Mouse (Mus musculus): ENCODE measurements around the gene Palm2. TPM values are rescaled to one million over a fixed set of nuclear protein-coding genes. Genes with fewer than 3 reads are reported as not detected.

Gene Palm2
- polyA plus RNA-seq, 1 experiment = 5.2 TPM

- Histone ChIP-seq H3K27me3 (ENCODE audit: control insufficient read depth, insufficient read depth, insufficient read length) (no peaks in the 10 kb centered on the region), H3ac (ENCODE audit: control insufficient read depth, insufficient read length) (no peak overlapping the region), H3K4me2 (ENCODE audit: low read depth) (no peak overlapping the region), H3K36me3 (ENCODE audit: control insufficient read depth, insufficient read depth) (peaks cover 25% of the 10 kb centered on the region), H3K79me2 (ENCODE audit: control insufficient read depth, insufficient read depth) (no peaks in the 10 kb centered on the region), H3K4me3 (no peak overlapping the region)
- TF ChIP-seq TCF3 (IDR thresholded peaks at IDR 0.05; ENCODE audit: insufficient read length, low read depth) = no peak
- no peak for TF ChIP-seq E2F4 (IDR thresholded peaks at IDR 0.05; ENCODE audit: insufficient read depth)
- TF ChIP-seq MYOD1 (IDR thresholded peaks at IDR 0.05; ENCODE audit: control insufficient read depth in 1 of 3, insufficient read length in 2 of 3, low read depth in 2 of 3) = no peak
- TF ChIP-seq MAX (IDR thresholded peaks at IDR 0.05; ENCODE audit: low read depth) = no peak
- no peak for TF ChIP-seq MYOG (IDR thresholded peaks at IDR 0.05; ENCODE audit: control insufficient read depth in 1 of 3, insufficient read depth in 1 of 3, insufficient read length in 2 of 3, low read depth in 2 of 3)
- no peak for TF ChIP-seq POLR2AphosphoS2 (IDR thresholded peaks at IDR 0.05; ENCODE audit: insufficient read length, low read depth)
- TF ChIP-seq REST (IDR thresholded peaks at IDR 0.05; ENCODE audit: insufficient read depth, insufficient read length) = no peak
- TF ChIP-seq TCF12 (IDR thresholded peaks at IDR 0.05; ENCODE audit: insufficient read depth, poor library complexity, severe bottlenecking) = no peak
- TF ChIP-seq SRF (IDR thresholded peaks at IDR 0.05; ENCODE audit: control insufficient read depth, insufficient read length, low read depth) = no peak
- TF ChIP-seq USF1 (IDR thresholded peaks at IDR 0.05; ENCODE audit: low read depth) = no peak
- no peak for TF ChIP-seq CEBPB (IDR thresholded peaks at IDR 0.05; ENCODE audit: insufficient read depth, poor library complexity, severe bottlenecking)
These were observed 254.1 kb downstream of the Palm2 start for GRCm38 (mm10) chr4:57688131-57688530.

- Histone ChIP-seq H3K4me2 (ENCODE audit: low read depth) (no peak overlapping the region), H3K27me3 (ENCODE audit: control insufficient read depth, insufficient read depth, insufficient read length) (no peaks in the 10 kb centered on the region), H3ac (ENCODE audit: control insufficient read depth, insufficient read length) (no peak overlapping the region), H3K4me3 (no peak overlapping the region), H3K79me2 (ENCODE audit: control insufficient read depth, insufficient read depth) (no peaks in the 10 kb centered on the region), H3K36me3 (ENCODE audit: control insufficient read depth, insufficient read depth) (peaks cover 25% of the 10 kb centered on the region)
- no peak for TF ChIP-seq MYOG (IDR thresholded peaks at IDR 0.05; ENCODE audit: control insufficient read depth in 1 of 3, insufficient read depth in 1 of 3, insufficient read length in 2 of 3, low read depth in 2 of 3)
- no peak for TF ChIP-seq POLR2A (IDR thresholded peaks at IDR 0.05; ENCODE audit: insufficient read length, low read depth)
- TF ChIP-seq USF1 (IDR thresholded peaks at IDR 0.05; ENCODE audit: low read depth) = no peak
- no peak for TF ChIP-seq SRF (IDR thresholded peaks at IDR 0.05; ENCODE audit: control insufficient read depth, insufficient read length, low read depth)
- no peak for TF ChIP-seq TCF3 (IDR thresholded peaks at IDR 0.05; ENCODE audit: insufficient read length, low read depth)
- no peak for TF ChIP-seq CEBPB (IDR thresholded peaks at IDR 0.05; ENCODE audit: insufficient read depth, poor library complexity, severe bottlenecking)
- TF ChIP-seq POLR2AphosphoS2 (IDR thresholded peaks at IDR 0.05; ENCODE audit: insufficient read length, low read depth) = no peak
- no peak for TF ChIP-seq MAX (IDR thresholded peaks at IDR 0.05; ENCODE audit: low read depth)
- no peak for TF ChIP-seq TCF12 (IDR thresholded peaks at IDR 0.05; ENCODE audit: insufficient read depth, poor library complexity, severe bottlenecking)
- no peak for TF ChIP-seq MYOD1 (IDR thresholded peaks at IDR 0.05; ENCODE audit: control insufficient read depth in 1 of 3, insufficient read length in 2 of 3, low read depth in 2 of 3)
- no peak for TF ChIP-seq REST (IDR thresholded peaks at IDR 0.05; ENCODE audit: insufficient read depth, insufficient read length)
- no peak for TF ChIP-seq E2F4 (IDR thresholded peaks at IDR 0.05; ENCODE audit: insufficient read depth)
These were observed 256.0 kb downstream of the Palm2 start for GRCm38 (mm10) chr4:57690001-57690400.

GRCm38 (mm10) chr4:57690805-57691204 lies 256.8 kb downstream of the Palm2 start:
- Histone ChIP-seq H3K27me3 (ENCODE audit: control insufficient read depth, insufficient read depth, insufficient read length) (no peaks in the 10 kb centered on the region), H3ac (ENCODE audit: control insufficient read depth, insufficient read length) (no peak overlapping the region), H3K4me2 (ENCODE audit: low read depth) (no peak overlapping the region), H3K79me2 (ENCODE audit: control insufficient read depth, insufficient read depth) (no peaks in the 10 kb centered on the region), H3K4me3 (no peak overlapping the region), H3K36me3 (ENCODE audit: control insufficient read depth, insufficient read depth) (peaks cover 25% of the 10 kb centered on the region)
- no peak for TF ChIP-seq POLR2AphosphoS2 (IDR thresholded peaks at IDR 0.05; ENCODE audit: insufficient read length, low read depth)
- no peak for TF ChIP-seq TCF12 (IDR thresholded peaks at IDR 0.05; ENCODE audit: insufficient read depth, poor library complexity, severe bottlenecking)
- TF ChIP-seq MAX (IDR thresholded peaks at IDR 0.05; ENCODE audit: low read depth) = no peak
- no peak for TF ChIP-seq CEBPB (IDR thresholded peaks at IDR 0.05; ENCODE audit: insufficient read depth, poor library complexity, severe bottlenecking)
- TF ChIP-seq MYOD1 (IDR thresholded peaks at IDR 0.05; ENCODE audit: control insufficient read depth in 1 of 3, insufficient read length in 2 of 3, low read depth in 2 of 3) = no peak
- no peak for TF ChIP-seq SRF (IDR thresholded peaks at IDR 0.05; ENCODE audit: control insufficient read depth, insufficient read length, low read depth)

- Histone ChIP-seq H3ac (ENCODE audit: control insufficient read depth, insufficient read length) (no peak overlapping the region), H3K36me3 (ENCODE audit: control insufficient read depth, insufficient read depth) (peaks cover 25% of the 10 kb centered on the region), H3K4me3 (no peak overlapping the region), H3K4me2 (ENCODE audit: low read depth) (no peak overlapping the region), H3K27me3 (ENCODE audit: control insufficient read depth, insufficient read depth, insufficient read length) (no peaks in the 10 kb centered on the region), H3K79me2 (ENCODE audit: control insufficient read depth, insufficient read depth) (no peaks in the 10 kb centered on the region)
- TF ChIP-seq MYOD1 (IDR thresholded peaks at IDR 0.05; ENCODE audit: control insufficient read depth in 1 of 3, insufficient read length in 2 of 3, low read depth in 2 of 3) (no peak), MYOG (IDR thresholded peaks at IDR 0.05; ENCODE audit: control insufficient read depth in 1 of 3, insufficient read depth in 1 of 3, insufficient read length in 2 of 3, low read depth in 2 of 3) (no peak), TCF12 (IDR thresholded peaks at IDR 0.05; ENCODE audit: insufficient read depth, poor library complexity, severe bottlenecking) (no peak), POLR2A (IDR thresholded peaks at IDR 0.05; ENCODE audit: insufficient read length, low read depth) (no peak), SRF (IDR thresholded peaks at IDR 0.05; ENCODE audit: control insufficient read depth, insufficient read length, low read depth) (no peak), E2F4 (IDR thresholded peaks at IDR 0.05; ENCODE audit: insufficient read depth) (no peak), REST (IDR thresholded peaks at IDR 0.05; ENCODE audit: insufficient read depth, insufficient read length) (no peak), MAX (IDR thresholded peaks at IDR 0.05; ENCODE audit: low read depth) (no peak), CEBPB (IDR thresholded peaks at IDR 0.05; ENCODE audit: insufficient read depth, poor library complexity, severe bottlenecking) (no peak), USF1 (IDR thresholded peaks at IDR 0.05; ENCODE audit: low read depth) (no peak), TCF3 (IDR thresholded peaks at IDR 0.05; ENCODE audit: insufficient read length, low read depth) (no peak), POLR2AphosphoS2 (IDR thresholded peaks at IDR 0.05; ENCODE audit: insufficient read length, low read depth) (no peak)
These were observed 260.5 kb downstream of the Palm2 start for GRCm38 (mm10) chr4:57694356-57695136.

Measured in myocyte (in vitro differentiated cells).